Mouse (Mus musculus): ENCODE results near the gene Gcnt3.
A peak's percentile ranks its signal among the peaks of the same experiment; 100 is the strongest.

Gene Gcnt3

GRCm38 (mm10) chr9:69999318-69999717, 38.6 kb downstream of the Gcnt3 start:
- no peak for DNase-seq

DNA sequence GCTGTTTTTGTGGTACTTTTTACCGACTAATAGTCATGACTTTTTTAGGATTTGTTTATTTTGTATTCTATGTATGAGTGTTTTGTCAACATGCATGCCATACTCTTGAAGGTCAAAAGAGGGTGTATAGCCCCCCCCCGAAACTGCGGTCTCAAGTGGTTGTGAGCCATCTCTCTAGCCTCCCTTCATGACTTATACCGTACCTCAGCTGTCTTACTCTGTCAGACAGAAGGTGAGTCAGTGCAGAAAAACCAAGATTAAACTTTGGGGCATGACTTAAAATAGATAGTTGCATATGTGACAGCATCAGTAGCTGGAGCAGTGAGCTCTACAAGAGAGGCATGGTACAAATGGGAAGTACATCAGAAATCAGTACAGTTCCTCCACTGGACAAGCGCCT, 43.3 kb downstream of the Gcnt3 start:
- DNase-seq, result no peak

DNA sequence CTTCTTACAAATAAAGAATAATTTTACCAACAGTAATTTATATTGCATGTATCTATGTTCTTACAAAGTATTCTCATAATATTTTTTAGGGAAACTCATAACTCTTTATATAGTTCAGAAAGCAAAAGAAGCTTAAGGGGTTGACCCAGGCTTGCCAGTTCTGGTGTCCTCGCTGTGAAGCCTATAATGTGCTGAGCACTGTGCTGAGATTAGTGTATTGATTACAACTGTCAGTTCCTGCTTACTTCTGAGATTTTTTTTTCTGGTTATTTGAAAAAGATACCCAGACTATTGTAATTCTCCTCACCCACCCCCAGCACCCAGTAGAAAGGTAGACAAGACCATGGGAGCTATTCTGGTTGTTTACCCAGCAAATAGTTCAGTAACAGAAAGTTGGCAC, 44.4 kb downstream of the Gcnt3 start:
- no peak for DNase-seq

- DNase-seq, result no peak
Observed at GRCm38 (mm10) chr9:69992841-69993277, 45.0 kb downstream of the Gcnt3 start.

- DNase-seq, result no peak
Observed at GRCm38 (mm10) chr9:69990346-69990745, 47.5 kb downstream of the Gcnt3 start.

DNA sequence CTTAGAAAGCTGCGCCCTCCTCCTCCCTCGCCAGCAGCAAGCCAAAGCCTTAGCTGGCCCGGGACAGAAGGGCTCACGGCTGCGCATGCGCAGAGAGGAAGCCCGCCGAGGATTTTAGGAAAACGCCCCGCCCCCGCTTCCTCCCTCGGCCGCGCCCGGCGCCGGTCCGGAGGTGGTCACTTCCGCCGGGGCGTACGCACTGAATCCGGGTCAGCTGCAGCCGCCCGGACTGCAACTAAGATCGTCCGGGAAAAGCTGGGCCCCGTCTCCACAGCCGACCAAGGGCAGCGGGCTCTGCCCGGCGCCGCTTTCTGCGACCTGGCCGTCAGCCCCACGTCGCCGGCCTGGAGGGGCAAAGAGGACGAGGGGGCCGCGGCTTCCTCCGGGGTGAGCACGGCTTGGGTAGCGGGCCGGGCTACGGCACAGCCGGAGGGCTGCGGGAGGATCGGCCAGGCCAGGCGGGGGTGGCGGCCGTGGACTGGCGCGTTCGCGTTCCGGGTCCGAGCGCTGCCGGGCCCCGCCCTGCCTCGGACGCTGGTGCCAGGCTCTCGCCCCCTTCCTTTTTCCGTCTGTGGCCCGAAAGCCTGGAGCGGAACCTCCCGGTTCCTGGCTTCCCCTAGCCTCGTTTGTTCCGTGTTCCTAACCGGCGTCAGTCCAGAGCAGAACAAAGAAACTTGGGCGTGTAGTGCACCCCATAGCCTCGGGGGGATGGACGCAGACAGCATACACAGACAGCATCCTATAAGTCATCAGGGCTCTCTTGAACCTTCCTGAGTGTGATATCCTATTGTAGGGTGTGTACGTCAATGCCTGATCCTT, 48.4 kb downstream of the Gcnt3 start, which contains the start of gene Bnip2:
Gene Bnip2, plus strand, starts transcription at position 164 of the 819 bp plus-strand sequence.
- DNase-seq, result peak; percentile 96

DNA sequence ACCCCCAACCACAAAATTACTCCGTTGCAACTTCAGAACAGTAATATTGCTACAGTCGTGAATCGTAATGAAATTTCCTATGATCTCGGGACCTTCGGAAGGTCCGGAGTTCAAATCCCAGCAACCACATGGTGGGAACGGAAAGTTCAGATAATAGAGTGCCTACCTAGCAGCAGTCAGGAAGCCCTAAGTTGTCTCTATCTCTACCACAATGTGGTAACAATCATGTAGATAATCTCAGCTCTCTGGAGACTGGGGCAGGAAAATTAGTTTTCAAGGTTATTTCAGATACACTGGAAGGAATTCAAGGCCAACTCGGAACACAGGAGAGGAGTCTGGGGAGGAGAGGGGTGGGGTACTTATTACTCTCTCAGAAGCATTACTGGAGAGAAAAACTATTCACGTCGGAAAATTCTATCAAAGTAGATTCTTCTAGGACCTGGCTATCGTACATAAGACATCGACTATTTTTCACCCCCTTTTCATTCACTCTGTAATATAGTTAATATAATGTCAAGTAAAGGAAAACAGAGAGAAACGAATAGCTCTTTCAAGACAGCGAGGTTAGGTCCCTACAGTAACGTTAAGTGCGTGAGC, 49.1 kb downstream of the Gcnt3 start:
- no peak for DNase-seq

DNA sequence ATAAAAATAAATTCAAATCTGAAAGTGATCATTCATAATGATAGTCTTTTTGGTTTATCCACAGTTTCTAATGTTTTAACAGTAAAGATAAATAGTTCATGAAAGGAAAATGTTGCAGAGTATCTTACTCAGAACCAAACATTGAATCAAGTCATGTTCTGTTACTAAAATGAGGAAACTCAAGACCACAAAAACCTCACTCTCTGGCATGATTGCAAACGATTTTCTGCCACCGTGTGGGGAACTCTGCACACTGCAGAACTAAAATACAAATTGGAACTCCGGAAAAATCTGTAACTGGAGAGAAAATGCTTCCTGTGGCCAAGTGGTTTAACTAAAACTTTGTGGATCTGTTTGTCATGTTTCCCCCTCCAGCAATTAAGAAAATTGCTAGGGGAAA, 50.3 kb downstream of the Gcnt3 start:
- no peak for DNase-seq

DNA sequence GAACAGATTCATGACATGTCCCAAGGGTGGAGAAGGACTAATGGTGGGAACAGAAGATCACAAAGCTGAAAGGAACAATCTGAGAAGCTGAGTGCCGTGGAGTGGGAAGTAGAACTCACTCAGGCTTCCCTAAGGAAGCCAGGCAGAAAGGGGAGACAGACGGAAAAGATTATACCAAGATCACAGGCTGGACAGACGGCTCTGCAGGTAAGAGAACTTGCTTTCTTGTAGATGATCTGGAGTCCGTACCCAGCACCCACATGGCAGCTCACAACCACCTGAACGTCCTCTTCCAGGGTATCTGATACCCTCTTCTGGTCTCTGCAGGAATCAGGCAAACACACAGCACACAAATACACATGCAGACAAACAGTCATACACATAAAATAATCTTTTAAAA, 51.3 kb downstream of the Gcnt3 start:
- no peak for DNase-seq

GRCm38 (mm10) chr9:69986063-69986462, 51.8 kb downstream of the Gcnt3 start:
- no peak for DNase-seq

- no peak for DNase-seq
Observed at GRCm38 (mm10) chr9:69985526-69985925, 52.4 kb downstream of the Gcnt3 start.
